Mouse (Mus musculus) A20 (cell line): ENCODE results near the gene Dedd2.

Experiments
- DNase-seq: peaks from one replicate; pipeline ENCODE4 v3.0.0-alpha.2; 2011; ENCODE audit warnings: low read depth, low spot score

Dedd2 gene

DNA sequence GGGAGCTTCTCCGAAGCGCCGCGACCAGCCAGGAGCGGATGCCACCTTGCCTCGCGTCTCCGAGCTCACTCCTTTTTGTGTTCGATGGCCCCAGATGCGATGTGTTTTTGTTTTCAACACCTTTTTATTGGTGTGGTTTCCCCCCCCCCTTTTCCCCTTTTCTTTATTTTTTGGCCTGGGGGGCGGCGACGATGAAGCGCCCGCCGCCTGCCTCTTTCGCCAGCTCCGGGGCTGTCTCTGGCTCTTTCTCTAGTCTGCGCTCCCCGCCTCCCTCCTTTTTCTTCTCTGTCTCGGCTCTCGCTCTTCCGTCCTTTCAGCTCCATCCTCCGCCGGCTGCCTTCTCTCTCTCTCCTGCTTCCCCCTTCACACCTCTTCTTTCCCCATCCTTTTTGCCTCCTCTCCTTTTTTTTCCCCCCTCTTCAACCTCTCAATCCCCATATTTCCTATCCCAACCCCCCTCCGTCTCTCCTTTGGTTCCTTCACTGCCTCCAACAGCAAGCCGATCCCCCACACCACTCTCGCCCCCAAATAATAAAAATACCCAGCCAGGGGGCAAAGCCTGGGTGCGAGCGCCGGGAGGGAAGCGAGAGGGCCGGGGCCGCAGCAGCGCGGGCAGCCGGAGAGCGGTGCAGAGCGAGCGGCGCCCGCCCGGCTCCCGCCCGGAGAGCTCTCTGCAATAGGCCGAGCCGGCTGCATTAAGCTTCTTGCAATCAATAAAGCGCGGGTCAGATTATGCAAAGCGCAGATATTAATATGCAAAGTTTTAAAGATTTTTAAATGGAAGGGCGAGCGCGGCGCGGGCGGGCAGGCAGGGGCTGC, 41.4 kb downstream of the Dedd2 start:
- peak; percentile 67 for DNase-seq

DNA sequence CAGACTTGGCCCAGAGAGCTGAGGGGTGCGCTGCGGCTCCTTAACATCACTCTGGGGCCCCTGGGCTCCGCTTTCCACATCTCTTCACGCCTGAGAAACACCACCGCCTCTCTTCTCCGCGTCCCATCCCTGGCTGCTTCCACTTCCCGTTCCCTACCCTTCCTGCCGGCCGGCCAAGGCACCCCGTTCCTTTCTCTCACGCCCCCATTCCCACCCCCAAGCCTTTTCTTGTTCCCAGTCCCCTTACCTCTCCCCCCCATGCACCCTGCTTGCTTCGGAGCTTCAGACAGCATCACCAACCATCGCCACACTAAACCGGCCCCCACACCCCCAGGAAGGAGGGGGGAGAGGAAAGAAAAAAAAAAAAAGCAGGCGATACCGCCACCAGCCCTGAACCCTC, 42.1 kb downstream of the Dedd2 start:
- peak; percentile 57 for DNase-seq

DNA sequence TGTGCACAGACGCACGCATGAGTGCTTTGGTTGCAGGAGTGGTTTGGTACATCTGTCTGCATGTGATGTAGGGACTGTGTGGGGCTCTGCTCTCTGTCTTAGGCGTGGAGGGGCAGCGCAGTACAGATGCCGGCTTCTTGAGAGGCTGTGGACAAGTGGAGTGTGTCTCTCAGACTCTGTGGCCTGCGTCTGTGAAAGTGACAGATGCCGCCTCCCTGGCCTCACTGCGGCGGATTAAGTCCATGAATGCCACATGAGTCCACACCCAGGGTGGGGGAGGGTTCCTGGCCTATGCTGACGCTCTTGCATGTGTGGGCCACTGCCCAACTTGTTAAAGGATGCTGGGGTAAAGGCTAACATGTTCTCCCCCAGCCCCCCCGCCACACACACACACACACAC, 46.1 kb downstream of the Dedd2 start:
- no peak for DNase-seq

DNA sequence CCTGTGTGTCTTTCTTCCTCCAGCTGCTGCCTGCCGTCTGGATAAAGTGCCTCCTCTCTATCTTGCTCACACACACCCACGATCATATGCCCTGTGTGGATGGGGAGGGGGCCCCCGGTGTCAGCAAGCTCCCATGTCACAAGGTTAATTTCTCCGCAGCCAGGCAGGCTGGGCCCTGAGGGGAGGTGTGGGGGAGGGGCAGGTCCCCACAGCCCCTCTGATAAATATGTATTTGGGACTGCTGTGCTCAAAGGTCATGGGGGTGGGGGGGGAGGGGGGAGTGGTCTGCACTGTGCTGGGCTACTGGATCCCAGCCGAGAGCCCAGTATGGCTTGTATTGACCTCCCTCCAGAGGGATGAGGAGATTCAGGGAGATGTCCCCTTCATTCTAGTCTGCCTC, 47.7 kb downstream of the Dedd2 start:
- DNase-seq, result no peak

DNA sequence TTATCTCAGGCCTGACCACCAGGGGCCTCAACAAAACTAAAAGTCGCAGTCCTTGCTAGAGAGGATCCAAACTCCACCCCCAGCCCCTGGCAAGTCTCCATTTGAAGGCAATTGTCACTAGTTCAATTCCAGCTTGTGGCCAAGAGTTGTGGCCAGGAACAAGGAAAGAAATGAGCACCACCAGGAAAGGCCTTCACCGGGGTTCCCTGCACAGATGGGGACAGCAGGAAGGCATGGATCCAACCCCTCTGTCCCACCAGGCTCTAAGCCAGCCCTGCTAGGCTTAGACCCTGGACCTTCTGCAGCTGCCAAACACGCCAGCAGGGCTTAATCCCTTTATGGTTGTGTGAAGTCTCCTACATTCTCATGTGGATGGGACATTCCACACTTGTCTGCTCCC, 49.8 kb downstream of the Dedd2 start:
- DNase-seq, result no peak

DNA sequence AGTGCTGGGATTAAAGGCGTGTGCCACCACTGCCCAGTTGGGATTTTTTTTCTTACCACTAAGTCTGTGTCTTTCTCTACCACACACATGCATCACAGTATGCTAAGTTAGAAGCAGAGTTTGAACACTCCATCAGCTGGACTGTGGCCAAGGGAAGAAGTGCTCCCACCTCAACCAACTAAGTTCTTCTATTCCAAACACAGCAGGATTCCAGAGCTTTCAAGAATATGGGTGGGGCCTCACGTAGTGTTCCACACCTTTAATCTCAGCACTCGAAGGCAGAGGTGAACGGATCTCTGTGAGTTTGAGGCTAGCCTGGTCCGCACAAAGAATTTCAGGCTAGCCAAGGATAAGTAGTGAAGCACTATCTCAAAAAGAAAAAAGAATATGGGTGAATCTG, 54.3 kb downstream of the Dedd2 start:
- no peak for DNase-seq

DNA sequence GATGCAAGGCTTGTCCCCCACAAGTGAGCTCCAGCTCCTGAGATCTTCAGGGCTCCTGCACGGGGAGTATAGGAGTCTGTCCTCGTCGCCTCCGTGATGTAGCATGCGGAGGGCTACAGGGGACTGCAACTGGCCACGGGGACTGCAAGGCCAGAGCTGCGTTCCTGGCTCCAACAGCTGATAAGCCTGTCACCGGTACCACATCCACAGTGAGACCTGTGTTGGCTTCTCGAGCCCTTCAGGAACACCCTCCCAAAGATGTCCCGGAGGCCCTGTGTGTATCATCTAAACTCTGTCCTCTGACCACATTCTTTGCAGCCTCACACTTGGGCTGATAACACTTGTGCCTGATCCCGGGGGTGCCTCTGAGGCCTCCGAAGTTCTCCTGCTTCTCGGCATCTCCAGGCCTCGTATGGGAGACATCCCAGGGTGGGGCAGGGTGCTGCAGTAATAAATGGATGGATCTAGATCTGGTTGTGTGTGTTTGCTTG, 64.2 kb downstream of the Dedd2 start:
- DNase-seq, result no peak

DNA sequence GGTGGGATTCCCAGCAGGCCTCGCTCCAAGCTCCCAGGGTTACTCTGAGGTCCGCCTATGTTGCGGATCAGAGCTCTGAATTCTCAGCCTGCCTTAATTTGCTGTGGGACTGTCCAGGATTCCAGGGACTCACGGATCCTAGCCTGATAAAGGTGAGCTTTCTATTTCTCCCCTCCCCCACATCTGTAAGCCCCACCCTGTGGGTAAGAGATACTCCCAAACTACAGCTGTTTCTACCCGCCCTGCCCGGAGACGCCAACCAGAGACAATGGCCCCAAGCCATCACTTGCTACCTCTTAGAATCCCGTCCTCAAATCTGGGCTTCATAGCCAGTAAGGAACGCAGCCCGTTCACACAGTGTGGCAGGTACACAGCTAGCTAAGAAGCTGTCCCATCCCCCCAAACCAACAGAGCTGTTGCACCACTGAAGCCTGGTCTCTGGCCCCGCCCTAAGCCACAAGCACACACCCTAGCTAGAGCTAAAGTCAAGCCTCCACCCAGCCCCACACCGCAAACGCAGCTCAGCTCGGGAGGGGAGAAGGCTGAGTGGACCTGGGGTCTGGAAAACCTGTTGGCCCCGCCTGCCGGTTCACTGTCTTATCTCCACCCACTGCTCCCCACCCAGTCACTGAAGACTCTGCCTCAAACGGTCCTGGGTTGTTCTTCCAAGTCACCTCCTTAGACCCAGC, 64.8 kb downstream of the Dedd2 start:
- DNase-seq, result no peak

DNA sequence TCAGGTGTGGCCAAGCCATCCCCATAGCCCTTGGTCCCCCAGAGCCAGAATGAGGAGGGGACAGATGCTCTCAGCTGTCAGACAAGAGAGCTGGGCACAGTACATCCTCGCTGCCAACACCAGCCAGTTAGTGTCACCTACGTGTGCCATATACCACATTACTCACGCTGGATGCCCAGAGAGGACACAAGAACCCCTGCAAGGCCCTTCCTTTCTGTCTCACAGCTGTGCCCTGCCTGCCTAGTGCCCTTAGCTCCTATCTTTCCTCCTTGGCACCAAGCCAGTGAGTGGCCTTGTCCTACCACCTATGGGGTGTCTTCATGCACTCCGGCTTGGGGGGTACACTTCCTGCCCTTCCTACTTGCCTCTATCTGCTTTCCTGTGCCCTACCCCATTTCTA, 65.8 kb downstream of the Dedd2 start:
- DNase-seq, result no peak

DNA sequence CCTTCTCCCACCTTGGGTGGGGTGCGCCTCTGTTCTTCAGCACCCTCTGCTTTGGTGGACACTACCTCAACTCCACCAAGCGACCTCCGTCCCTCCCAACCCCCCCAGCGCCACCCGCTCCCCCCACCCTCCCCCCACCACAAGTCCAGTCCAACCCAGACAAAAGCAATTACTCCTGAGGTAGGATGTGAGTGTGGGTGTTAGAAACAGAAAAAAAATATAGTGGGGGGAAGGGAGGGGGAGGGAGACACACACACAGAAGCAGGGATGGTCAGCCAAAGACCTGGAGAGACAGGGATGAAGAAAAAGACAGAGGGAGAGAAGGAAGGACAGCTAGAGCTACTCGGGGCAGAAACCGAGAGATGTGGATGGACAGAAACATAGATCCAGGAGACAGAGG, 66.6 kb downstream of the Dedd2 start:
- DNase-seq, result no peak

DNA sequence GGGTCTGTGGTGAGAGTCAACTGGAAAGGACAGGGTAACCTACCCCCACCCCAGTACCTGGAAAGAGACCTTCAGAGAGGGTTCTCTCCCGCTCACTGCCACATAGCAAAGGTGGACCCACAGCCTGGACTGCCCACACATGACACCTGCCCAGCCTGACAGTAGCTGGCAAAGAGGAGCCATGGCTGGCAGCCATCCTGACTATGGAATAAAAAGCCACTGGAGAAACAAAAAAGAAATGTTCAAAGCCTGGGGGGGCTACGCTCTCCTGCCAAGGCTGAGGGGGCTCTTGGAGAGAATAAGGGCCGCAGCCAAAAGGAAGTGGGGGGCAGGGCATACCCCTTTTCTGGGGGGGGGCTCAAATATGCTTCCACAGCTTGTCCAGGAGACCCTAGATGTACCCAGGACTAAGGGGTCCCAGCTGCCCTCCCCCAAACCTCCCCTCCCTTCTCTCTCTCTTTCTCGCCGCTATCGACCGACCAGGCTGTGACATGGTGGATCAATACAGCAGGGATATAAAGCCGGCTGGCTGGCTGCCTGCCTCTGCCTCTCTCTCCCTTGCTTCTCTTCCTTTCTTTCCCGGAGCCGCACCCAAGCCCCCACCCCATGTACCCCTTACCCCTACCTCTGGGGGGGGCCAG, 68.4 kb downstream of the Dedd2 start:
- DNase-seq, result no peak

DNA sequence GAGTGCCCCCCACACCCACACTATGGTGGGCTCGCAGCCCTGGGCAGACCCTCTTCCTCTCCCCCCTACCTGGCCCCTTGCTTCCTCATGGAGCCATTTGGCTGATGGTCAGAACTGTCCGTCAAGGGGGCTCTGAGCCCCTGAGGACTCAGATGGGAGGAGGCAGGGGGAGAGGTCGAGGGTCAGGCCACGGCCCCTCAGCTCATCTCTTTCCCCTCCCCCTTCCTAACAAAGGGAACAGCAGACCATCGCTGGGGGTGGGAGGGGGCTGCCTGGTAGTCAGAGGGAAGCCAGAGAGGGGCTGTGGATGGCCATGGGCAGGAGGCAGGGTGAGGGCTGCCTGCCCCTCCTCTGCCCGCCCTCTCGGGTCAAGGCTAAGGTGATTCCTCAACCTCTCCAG, 69.4 kb downstream of the Dedd2 start:
- DNase-seq, result no peak

DNA sequence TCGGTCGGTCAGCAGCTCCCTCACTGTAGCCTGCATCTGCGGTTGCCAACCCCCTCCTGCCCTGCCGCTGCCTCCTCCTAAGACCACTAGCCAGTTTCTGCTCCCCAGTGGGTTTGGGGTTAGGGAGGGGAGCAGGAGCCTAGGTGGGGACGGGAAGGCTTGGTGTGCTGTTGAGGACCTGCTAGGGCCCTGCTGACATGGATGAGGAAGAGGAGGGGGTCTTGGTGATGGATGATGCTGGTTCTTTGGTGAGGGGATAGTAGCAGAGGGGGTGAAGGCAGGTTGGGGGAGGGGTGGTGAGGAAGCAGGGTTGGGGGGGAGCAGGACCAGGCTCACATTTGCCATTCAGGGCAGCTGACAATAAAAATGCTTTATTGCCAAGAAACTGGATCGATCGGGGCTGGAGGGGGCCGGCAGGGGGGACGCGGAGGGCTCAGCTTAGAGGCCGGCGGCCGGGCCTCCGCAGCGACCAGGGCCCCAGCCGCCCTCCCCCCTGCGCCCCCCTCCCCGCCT, 70.2 kb downstream of the Dedd2 start:
- DNase-seq, result no peak
